Mouse (Mus musculus) embryonic facial prominence, embryonic 12.5 days (tissue): ENCODE results near the gene Ube2i. TPM values are rescaled to one million over a fixed set of nuclear protein-coding genes. Genes with fewer than 3 reads are reported as not detected.

Experiments
- ATAC-seq: fragments of 200-750 bp; cut with Nextera tagmentation; 2 replicates; pipeline ENCODE4 v1.8.0; 2017; ENCODE audit not compliant: insufficient number of reproducible peaks, insufficient read depth, low FRiP score, low TSS enrichment
- H3K27ac ChIP-seq: fragments of 300-500 bp; sonication (generic); 2 replicates; pipeline ENCODE4 v1.5.1; 2016; ENCODE audit warnings: mild to moderate bottlenecking
- H3K27me3 ChIP-seq: fragments of 300-500 bp; sonication (generic); 2 replicates; pipeline ENCODE4 v1.6.1; 2016; ENCODE audit warnings: mild to moderate bottlenecking, moderate library complexity
- H3K36me3 ChIP-seq: fragments of 300-500 bp; sonication (generic); 2 replicates; pipeline ENCODE4 v1.6.1; 2016; ENCODE audit warnings: mild to moderate bottlenecking
- H3K4me1 ChIP-seq: fragments of 300-500 bp; sonication (generic); 2 replicates; pipeline ENCODE4 v1.6.1; 2016
- H3K4me2 ChIP-seq: fragments of 300-500 bp; sonication (generic); replicated peaks from 2 replicates; pipeline ENCODE4 v1.6.1; 2016; ENCODE audit warnings: mild to moderate bottlenecking, moderate library complexity
- H3K4me3 ChIP-seq: fragments of 300-500 bp; sonication (generic); 2 replicates; pipeline ENCODE4 v1.5.1; 2016; ENCODE audit warnings: mild to moderate bottlenecking
- H3K9ac ChIP-seq: fragments of 300-500 bp; sonication (generic); 2 replicates; pipeline ENCODE4 v1.6.1; 2016; ENCODE audit warnings: mild to moderate bottlenecking, moderate library complexity
- H3K9me3 ChIP-seq: fragments of 300-500 bp; sonication (generic); 2 replicates; pipeline ENCODE4 v1.6.1; 2016; ENCODE audit warnings: mild to moderate bottlenecking, moderate library complexity
- WGBS: fragments of 180-500 bp; shearing (Covaris S2); methylation state at CpG from one replicate; pipeline ENCODE4 v1.1.7; 2016; 5-methylcytosine and 5-hydroxymethylcytosine counted together
- polyA plus RNA-seq: library from polyadenylated mRNA; unstranded; fragments of >200 nt; fragmentation: Nextera tagmentation; extraction: Ambion mirVana; gene quantifications from 2 replicates; pipeline ENCODE4 v1.2.1, GENCODE M21; 2016

Gene Ube2i
- polyA plus RNA-seq, 1 experiment from 2014 or later, result 798 TPM

- H3K27me3 ChIP-seq, result no peaks in the 10 kb centered on the region
- H3K27ac ChIP-seq, result no peak overlapping the region
- H3K9me3 ChIP-seq, result no peaks in the 10 kb centered on the region
- H3K36me3 ChIP-seq, result peaks cover 2% of the 10 kb centered on the region; the same call in 1 of the 2 replicates
- H3K9ac ChIP-seq, result no peak overlapping the region
- H3K4me1 ChIP-seq, result peaks cover 18% of the 10 kb centered on the region
- H3K4me2 ChIP-seq, result no peak overlapping the region
- H3K4me3 ChIP-seq, result no peak overlapping the region
- no peak for ATAC-seq
- WGBS, result 94% methylated on average over 3 of the region's 3 CpGs
Observed at GRCm38 (mm10) chr17:25275833-25276232, 1.4 kb upstream of the Ube2i start.

GRCm38 (mm10) chr17:25273706-25274501 is 518 bp downstream of the Ube2i start:
- Histone ChIP-seq H3K4me3 (peak overlapping the region; percentile 94), H3K4me1 (peaks cover 24% of the 10 kb centered on the region), H3K36me3 (peaks cover 15% of the 10 kb centered on the region), H3K9me3 (no peaks in the 10 kb centered on the region), H3K27ac (peak overlapping the region; percentile 98), H3K27me3 (no peaks in the 10 kb centered on the region), H3K9ac (peak overlapping the region; percentile 100), H3K4me2 (peak overlapping the region; percentile 42)
- peak; percentile 80 for ATAC-seq
- WGBS, result 1% methylated on average over 45 of the region's 45 CpGs

GRCm38 (mm10) chr17:25272951-25273705 is 1.3 kb downstream of the Ube2i start:
- Histone ChIP-seq H3K27ac (peak overlapping the region; percentile 98), H3K4me2 (peak overlapping the region; percentile 91), H3K9me3 (no peaks in the 10 kb centered on the region), H3K36me3 (peaks cover 23% of the 10 kb centered on the region), H3K9ac (peak overlapping the region; percentile 100), H3K27me3 (no peaks in the 10 kb centered on the region), H3K4me3 (peak overlapping the region; percentile 94), H3K4me1 (peaks cover 24% of the 10 kb centered on the region)
- under 1% methylated on average over 86 of the region's 92 CpGs for WGBS
- ATAC-seq, result peak; percentile 88

GRCm38 (mm10) chr17:25272326-25272725 is 2.1 kb downstream of the Ube2i start:
- WGBS, result 1% methylated on average over 10 of the region's 10 CpGs

GRCm38 (mm10) chr17:25270795-25271335 is 3.6 kb downstream of the Ube2i start:
- Histone ChIP-seq H3K27ac (no peak overlapping the region), H3K36me3 (peaks cover 46% of the 10 kb centered on the region), H3K4me3 (0 out of 2 replicates have a peak overlapping the region, but pooled peaks have one; percentile 1), H3K9ac (peak overlapping the region; percentile 100), H3K4me1 (peaks cover 24% of the 10 kb centered on the region), H3K27me3 (no peaks in the 10 kb centered on the region), H3K9me3 (no peaks in the 10 kb centered on the region), H3K4me2 (peak overlapping the region; percentile 91)
- 86% methylated on average over 2 of the region's 2 CpGs for WGBS
- ATAC-seq, result no peak

More at GRCm38 (mm10) chr17:25272326-25272725, 2.1 kb downstream of the Ube2i start:
- peak overlapping the region; percentile 94 for H3K4me3 ChIP-seq
- no peak for ATAC-seq
- no peaks in the 10 kb centered on the region for H3K9me3 ChIP-seq
- peaks cover 31% of the 10 kb centered on the region for H3K36me3 ChIP-seq
- no peaks in the 10 kb centered on the region for H3K27me3 ChIP-seq
- peak overlapping the region; percentile 98; the same call in 1 of the 2 replicates for H3K27ac ChIP-seq
- peaks cover 24% of the 10 kb centered on the region for H3K4me1 ChIP-seq
- peak overlapping the region; percentile 91 for H3K4me2 ChIP-seq
- peak overlapping the region; percentile 100 for H3K9ac ChIP-seq

GRCm38 (mm10) chr17:25264453-25264852 is 10.0 kb downstream of the Ube2i start:
- Histone ChIP-seq H3K9me3 (no peaks in the 10 kb centered on the region), H3K4me3 (no peak overlapping the region), H3K27ac (no peak overlapping the region), H3K9ac (no peak overlapping the region), H3K4me1 (no peaks in the 10 kb centered on the region), H3K4me2 (no peak overlapping the region), H3K36me3 (peaks cover 80% of the 10 kb centered on the region), H3K27me3 (no peaks in the 10 kb centered on the region)
- ATAC-seq, result no peak
- WGBS, result 84% methylated on average over 3 of the region's 3 CpGs

- WGBS, result 55% methylated on average over 6 of the region's 6 CpGs
- Histone ChIP-seq H3K4me2 (no peak overlapping the region), H3K27me3 (peaks cover 35% of the 10 kb centered on the region), H3K36me3 (peaks cover 18% of the 10 kb centered on the region), H3K9me3 (no peaks in the 10 kb centered on the region), H3K27ac (no peak overlapping the region), H3K4me3 (no peak overlapping the region), H3K4me1 (peaks cover 16% of the 10 kb centered on the region), H3K9ac (no peak overlapping the region)
- no peak for ATAC-seq
Observed at GRCm38 (mm10) chr17:25257804-25258261, 16.6 kb downstream of the Ube2i start.

- peak within 1 kb of the TSS; percentile 64 for H3K4me2 ChIP-seq
- H3K4me3 ChIP-seq, result peak within 1 kb of the TSS; percentile 36
- peaks cover 12% of the 10 kb centered on the region for H3K36me3 ChIP-seq
- ATAC-seq, result peak; percentile 18; the same call in 1 of the 2 replicates
- H3K27me3 ChIP-seq, result peaks cover 39% of the 10 kb centered on the region
- peaks cover 16% of the 10 kb centered on the region for H3K4me1 ChIP-seq
- H3K9me3 ChIP-seq, result no peaks in the 10 kb centered on the region
- WGBS, result 4% methylated on average over 29 of the region's 35 CpGs
- peak within 1 kb of the TSS; percentile 31 for H3K9ac ChIP-seq
- no peak within 1 kb of the TSS for H3K27ac ChIP-seq
Observed at GRCm38 (mm10) chr17:25256140-25256754, 18.2 kb downstream of the Ube2i start, which contains the start of gene Baiap3. Baiap3 (minus strand) TSS chr17:25256364.

GRCm38 (mm10) chr17:25255110-25255509 is 19.3 kb downstream of the Ube2i start:
- H3K36me3 ChIP-seq, result peaks cover 10% of the 10 kb centered on the region
- peaks cover 39% of the 10 kb centered on the region for H3K27me3 ChIP-seq
- H3K9ac ChIP-seq, result no peak overlapping the region
- no peak for ATAC-seq
- 34% methylated on average over 2 of the region's 2 CpGs for WGBS
- peaks cover 16% of the 10 kb centered on the region for H3K4me1 ChIP-seq
- no peak overlapping the region for H3K4me2 ChIP-seq
- no peaks in the 10 kb centered on the region for H3K9me3 ChIP-seq
- no peak overlapping the region for H3K27ac ChIP-seq
- no peak overlapping the region for H3K4me3 ChIP-seq

GRCm38 (mm10) chr17:25253760-25254159 is 20.7 kb downstream of the Ube2i start:
- Histone ChIP-seq H3K9me3 (no peaks in the 10 kb centered on the region), H3K4me1 (peaks cover 16% of the 10 kb centered on the region), H3K36me3 (no peaks in the 10 kb centered on the region), H3K27me3 (peaks cover 39% of the 10 kb centered on the region), H3K4me2 (no peak overlapping the region), H3K4me3 (no peak overlapping the region), H3K9ac (no peak overlapping the region), H3K27ac (no peak overlapping the region)
- 32% methylated on average over 10 of the region's 10 CpGs for WGBS
- ATAC-seq, result no peak

GRCm38 (mm10) chr17:25252643-25253042 is 21.8 kb downstream of the Ube2i start:
- Histone ChIP-seq H3K4me3 (no peak overlapping the region), H3K9ac (no peak overlapping the region), H3K27me3 (peaks cover 39% of the 10 kb centered on the region), H3K9me3 (no peaks in the 10 kb centered on the region), H3K4me2 (no peak overlapping the region), H3K27ac (no peak overlapping the region), H3K36me3 (no peaks in the 10 kb centered on the region), H3K4me1 (peaks cover 16% of the 10 kb centered on the region)
- ATAC-seq, result no peak
- WGBS, result 45% methylated on average over 3 of the region's 3 CpGs
